Mouse (Mus musculus): ENCODE data around the gene Cpm. TPM values are rescaled to one million over a fixed set of nuclear protein-coding genes. Genes with fewer than 3 reads are reported as not detected.
A peak's percentile ranks its signal among the peaks of the same experiment; 100 is the strongest.

The Cpm gene
- polyA plus RNA-seq, 1 experiment = 6.7 TPM

- H3K9me3 ChIP-seq (replicated peaks; ENCODE audit: control insufficient read depth, insufficient read depth, low read length, poor library complexity, severe bottlenecking) = peaks cover 4% of the 10 kb centered on the region; the same call in 1 of the 2 replicates
- no peak overlapping the region for H3K4me3 ChIP-seq (ENCODE audit: low read depth, low read length)
- no peak overlapping the region for H3K27ac ChIP-seq (ENCODE audit: insufficient read depth, low read length)
- no peak overlapping the region for H3K9ac ChIP-seq (ENCODE audit: low read depth, poor library complexity, severe bottlenecking)
- no peaks in the 10 kb centered on the region for H3K4me1 ChIP-seq (ENCODE audit: control insufficient read depth, insufficient read depth, low read length)
- peaks cover 6% of the 10 kb centered on the region for H3K27me3 ChIP-seq (ENCODE audit: control insufficient read depth, insufficient read depth, low read length, poor library complexity, severe bottlenecking)
- no peaks in the 10 kb centered on the region for H3K36me3 ChIP-seq (ENCODE audit: control insufficient read depth, insufficient read depth, low read length, poor library complexity, severe bottlenecking)
- TF ChIP-seq EP300 (IDR thresholded peaks at IDR 0.05; ENCODE audit: insufficient read depth, low read depth, low read length) (no peak), CTCF (IDR thresholded peaks at IDR 0.05; ENCODE audit: low read depth, low read length) (no peak), POLR2A (IDR thresholded peaks at IDR 0.05; ENCODE audit: insufficient read depth, low read length) (no peak)
These were observed 5.9 kb downstream of the Cpm start for GRCm38 (mm10) chr10:117635078-117635771.

GRCm38 (mm10) chr10:117635823-117636589 lies 6.7 kb downstream of the Cpm start:
- Histone ChIP-seq H3K36me3 (ENCODE audit: control insufficient read depth, insufficient read depth, low read length, poor library complexity, severe bottlenecking) (no peaks in the 10 kb centered on the region), H3K4me1 (ENCODE audit: control insufficient read depth, insufficient read depth, low read length) (no peaks in the 10 kb centered on the region), H3K4me3 (ENCODE audit: low read depth, low read length) (no peak overlapping the region), H3K27ac (ENCODE audit: insufficient read depth, low read length) (no peak overlapping the region), H3K27me3 (ENCODE audit: control insufficient read depth, insufficient read depth, low read length, poor library complexity, severe bottlenecking) (no peaks in the 10 kb centered on the region; the same call in 1 of the 2 replicates), H3K9ac (ENCODE audit: low read depth, poor library complexity, severe bottlenecking) (no peak overlapping the region), H3K9me3 (replicated peaks; ENCODE audit: control insufficient read depth, insufficient read depth, low read length, poor library complexity, severe bottlenecking) (peaks cover 4% of the 10 kb centered on the region; the same call in 1 of the 2 replicates)
- TF ChIP-seq POLR2A (IDR thresholded peaks at IDR 0.05; ENCODE audit: insufficient read depth, low read length) (no peak), CTCF (IDR thresholded peaks at IDR 0.05; ENCODE audit: low read depth, low read length) (no peak), EP300 (IDR thresholded peaks at IDR 0.05; ENCODE audit: insufficient read depth, low read depth, low read length) (no peak)

- H3K36me3 ChIP-seq (ENCODE audit: control insufficient read depth, insufficient read depth, low read length, poor library complexity, severe bottlenecking) = no peaks in the 10 kb centered on the region
- no peaks in the 10 kb centered on the region; the same call in 1 of the 2 replicates for H3K27me3 ChIP-seq (ENCODE audit: control insufficient read depth, insufficient read depth, low read length, poor library complexity, severe bottlenecking)
- peak; percentile 27 for TF ChIP-seq CTCF (IDR thresholded peaks at IDR 0.05; ENCODE audit: low read depth, low read length)
- no peak for TF ChIP-seq EP300 (IDR thresholded peaks at IDR 0.05; ENCODE audit: insufficient read depth, low read depth, low read length)
- H3K4me3 ChIP-seq (ENCODE audit: low read depth, low read length) = no peak overlapping the region
- H3K9ac ChIP-seq (ENCODE audit: low read depth, poor library complexity, severe bottlenecking) = no peak overlapping the region
- H3K9me3 ChIP-seq (replicated peaks; ENCODE audit: control insufficient read depth, insufficient read depth, low read length, poor library complexity, severe bottlenecking) = peaks cover 4% of the 10 kb centered on the region; the same call in 1 of the 2 replicates
- no peak overlapping the region for H3K27ac ChIP-seq (ENCODE audit: insufficient read depth, low read length)
- no peaks in the 10 kb centered on the region for H3K4me1 ChIP-seq (ENCODE audit: control insufficient read depth, insufficient read depth, low read length)
These were observed 7.9 kb downstream of the Cpm start for GRCm38 (mm10) chr10:117637062-117637744.

GRCm38 (mm10) chr10:117637745-117638577 lies 8.7 kb downstream of the Cpm start:
- no peaks in the 10 kb centered on the region for H3K36me3 ChIP-seq (ENCODE audit: control insufficient read depth, insufficient read depth, low read length, poor library complexity, severe bottlenecking)
- no peaks in the 10 kb centered on the region; the same call in 1 of the 2 replicates for H3K27me3 ChIP-seq (ENCODE audit: control insufficient read depth, insufficient read depth, low read length, poor library complexity, severe bottlenecking)
- no peak overlapping the region for H3K27ac ChIP-seq (ENCODE audit: insufficient read depth, low read length)
- peaks cover 4% of the 10 kb centered on the region; the same call in 1 of the 2 replicates for H3K9me3 ChIP-seq (replicated peaks; ENCODE audit: control insufficient read depth, insufficient read depth, low read length, poor library complexity, severe bottlenecking)
- no peak overlapping the region for H3K9ac ChIP-seq (ENCODE audit: low read depth, poor library complexity, severe bottlenecking)
- no peaks in the 10 kb centered on the region for H3K4me1 ChIP-seq (ENCODE audit: control insufficient read depth, insufficient read depth, low read length)
- no peak for TF ChIP-seq CTCF (IDR thresholded peaks at IDR 0.05; ENCODE audit: low read depth, low read length)
- H3K4me3 ChIP-seq (ENCODE audit: low read depth, low read length) = no peak overlapping the region

GRCm38 (mm10) chr10:117638578-117639220 lies 9.4 kb downstream of the Cpm start:
- no peaks in the 10 kb centered on the region for H3K36me3 ChIP-seq (ENCODE audit: control insufficient read depth, insufficient read depth, low read length, poor library complexity, severe bottlenecking)
- H3K27me3 ChIP-seq (ENCODE audit: control insufficient read depth, insufficient read depth, low read length, poor library complexity, severe bottlenecking) = no peaks in the 10 kb centered on the region
- H3K4me3 ChIP-seq (ENCODE audit: low read depth, low read length) = no peak overlapping the region
- no peak overlapping the region for H3K9ac ChIP-seq (ENCODE audit: low read depth, poor library complexity, severe bottlenecking)
- no peaks in the 10 kb centered on the region for H3K4me1 ChIP-seq (ENCODE audit: control insufficient read depth, insufficient read depth, low read length)
- TF ChIP-seq POLR2A (IDR thresholded peaks at IDR 0.05; ENCODE audit: insufficient read depth, low read length) = no peak
- no peak for TF ChIP-seq CTCF (IDR thresholded peaks at IDR 0.05; ENCODE audit: low read depth, low read length)
- no peak for TF ChIP-seq EP300 (IDR thresholded peaks at IDR 0.05; ENCODE audit: insufficient read depth, low read depth, low read length)
- peaks cover 4% of the 10 kb centered on the region; the same call in 1 of the 2 replicates for H3K9me3 ChIP-seq (replicated peaks; ENCODE audit: control insufficient read depth, insufficient read depth, low read length, poor library complexity, severe bottlenecking)
- no peak overlapping the region for H3K27ac ChIP-seq (ENCODE audit: insufficient read depth, low read length)

All from ES-Bruce4 (cell line).